Mouse (Mus musculus) embryo, embryonic 9.5 days (tissue): ENCODE results near the gene Nf1.

Experiments
- DNase-seq: peaks from one replicate; pipeline ENCODE4 v3.0.0-alpha.2; 2017; ENCODE audit errors: extremely low spot score

The Nf1 gene

GRCm38 (mm10) chr11:79527739-79528384, 188.4 kb downstream of the Nf1 start:
- no peak for DNase-seq

- DNase-seq: no peak
Observed at GRCm38 (mm10) chr11:79528601-79529000, 189.1 kb downstream of the Nf1 start.

GRCm38 (mm10) chr11:79529226-79529625, 189.7 kb downstream of the Nf1 start:
- DNase-seq: no peak

GRCm38 (mm10) chr11:79529736-79530135, 190.2 kb downstream of the Nf1 start:
- DNase-seq: no peak

- no peak for DNase-seq
Observed at GRCm38 (mm10) chr11:79530333-79530761, 190.9 kb downstream of the Nf1 start, which contains the start of the genes Evi2 and Evi2a. Gene Evi2 (minus strand): TSS chr11:79530589. Gene Evi2a (minus strand): TSS chr11:79530609.

- DNase-seq: no peak
Observed at GRCm38 (mm10) chr11:79530774-79531173, 191.3 kb downstream of the Nf1 start.

- no peak for DNase-seq
Observed at GRCm38 (mm10) chr11:79531485-79531884, 192.0 kb downstream of the Nf1 start.

GRCm38 (mm10) chr11:79533311-79533710, 193.8 kb downstream of the Nf1 start:
- no peak for DNase-seq

- DNase-seq: no peak
Observed at GRCm38 (mm10) chr11:79533950-79534690, 194.6 kb downstream of the Nf1 start.

GRCm38 (mm10) chr11:79535554-79535953, 196.1 kb downstream of the Nf1 start:
- DNase-seq: no peak

GRCm38 (mm10) chr11:79536293-79536692, 196.8 kb downstream of the Nf1 start:
- no peak for DNase-seq

GRCm38 (mm10) chr11:79552622-79553021, 213.1 kb downstream of the Nf1 start:
- DNase-seq: no peak

- DNase-seq: no peak
Observed at GRCm38 (mm10) chr11:79560536-79560935, 221.0 kb downstream of the Nf1 start.

GRCm38 (mm10) chr11:79563493-79563892, 224.0 kb downstream of the Nf1 start:
- DNase-seq: no peak

GRCm38 (mm10) chr11:79566947-79567346, 227.5 kb downstream of the Nf1 start:
- no peak for DNase-seq

- no peak for DNase-seq
Observed at GRCm38 (mm10) chr11:79568197-79568911, 228.9 kb downstream of the Nf1 start.

- DNase-seq: no peak
Observed at GRCm38 (mm10) chr11:79570319-79570718, 230.8 kb downstream of the Nf1 start.

GRCm38 (mm10) chr11:79573836-79574235, 234.3 kb downstream of the Nf1 start:
- no peak for DNase-seq

GRCm38 (mm10) chr11:79575383-79576073, 236.0 kb downstream of the Nf1 start:
- DNase-seq: no peak

GRCm38 (mm10) chr11:79577741-79578140, 238.2 kb downstream of the Nf1 start:
- peak; percentile 60 for DNase-seq

- no peak for DNase-seq
Observed at GRCm38 (mm10) chr11:79580660-79581059, 241.2 kb downstream of the Nf1 start.

GRCm38 (mm10) chr11:79581257-79581656, 241.8 kb downstream of the Nf1 start:
- DNase-seq: no peak
